Mouse (Mus musculus) adrenal gland, postnatal 4 days (tissue): ENCODE measurements around the gene AC109138.7. TPM values are rescaled to one million over a fixed set of nuclear protein-coding genes. Genes with fewer than 3 reads are reported as not detected.

ENCODE experiments used
- DNase-seq, 2 experiments: peaks; one replicate each; pipeline ENCODE4 v3.0.0; 2021 to 2022; ENCODE audit warnings: low spot score in 2 of 2, mixed read lengths in 2 of 2
- total RNA-seq, 2 experiments: library from RNA; stranded (reverse); gene quantifications; 2 replicates each; pipeline ENCODE4 v1.2.3; 2021

AC109138.7 gene
- total RNA-seq, 2 experiments from 2014 or later = not detected

GRCm38 (mm10) chr19:4192251-4192985 is 21.7 kb upstream of the AC109138.7 start:
- DNase-seq = no peak

- DNase-seq = no peak
These were observed 21.0 kb upstream of the AC109138.7 start for GRCm38 (mm10) chr19:4193129-4193528.

GRCm38 (mm10) chr19:4194021-4194724 is 20.0 kb upstream of the AC109138.7 start:
- no peak for DNase-seq

- no peak for DNase-seq
These were observed 19.1 kb upstream of the AC109138.7 start for GRCm38 (mm10) chr19:4194776-4195650.

- no peak for DNase-seq
These were observed 18.1 kb upstream of the AC109138.7 start for GRCm38 (mm10) chr19:4196048-4196447.

- DNase-seq = no peak
These were observed 17.6 kb upstream of the AC109138.7 start for GRCm38 (mm10) chr19:4196548-4196947.

- no peak for DNase-seq
These were observed 17.0 kb upstream of the AC109138.7 start for GRCm38 (mm10) chr19:4197180-4197579.

- DNase-seq = peak; percentile 86 to 89
These were observed 12.8 kb upstream of the AC109138.7 start, which contains the start of gene Rad9a for GRCm38 (mm10) chr19:4201291-4201909. Gene Rad9a (minus strand): TSS chr19:4201662.

GRCm38 (mm10) chr19:4202149-4202548 is 12.0 kb upstream of the AC109138.7 start:
- no peak for DNase-seq

GRCm38 (mm10) chr19:4203148-4203547 is 11.0 kb upstream of the AC109138.7 start:
- no peak for DNase-seq

- DNase-seq = no peak
These were observed 10.4 kb upstream of the AC109138.7 start for GRCm38 (mm10) chr19:4203604-4204326.

GRCm38 (mm10) chr19:4204889-4205288 is 9.3 kb upstream of the AC109138.7 start:
- no peak for DNase-seq

GRCm38 (mm10) chr19:4206971-4207370 is 7.2 kb upstream of the AC109138.7 start:
- peak in 1 of 2 experiments; percentile 64 for DNase-seq

GRCm38 (mm10) chr19:4208563-4208962 is 5.6 kb upstream of the AC109138.7 start:
- DNase-seq = no peak

- DNase-seq = no peak
These were observed 2.1 kb upstream of the AC109138.7 start for GRCm38 (mm10) chr19:4211891-4212588.

GRCm38 (mm10) chr19:4213524-4213974 is 608 bp upstream of the AC109138.7 start:
- no peak for DNase-seq

- no peak for DNase-seq
These were observed 754 bp downstream of the AC109138.7 start for GRCm38 (mm10) chr19:4214771-4215450.

- no peak for DNase-seq
These were observed 1.3 kb downstream of the AC109138.7 start for GRCm38 (mm10) chr19:4215451-4215840.
